Mouse (Mus musculus) liver, adult 2 months (tissue): Measurements from ENCODE around the gene Prelp.

Experiments
- CTCF ChIP-seq: fragments of 200-500 bp; IDR thresholded peaks from 2 replicates; pipeline ENCODE4 v1.5.1; 2011; ENCODE audit warnings: low read depth, low read length, control low read depth
- POLR2A ChIP-seq: fragments of 200-500 bp; IDR thresholded peaks from 2 replicates; pipeline ENCODE4 v1.6.1; 2011; ENCODE audit warnings: low read length, control low read depth; ENCODE audit not compliant: insufficient read depth; ENCODE audit errors: extremely low read depth

DNA sequence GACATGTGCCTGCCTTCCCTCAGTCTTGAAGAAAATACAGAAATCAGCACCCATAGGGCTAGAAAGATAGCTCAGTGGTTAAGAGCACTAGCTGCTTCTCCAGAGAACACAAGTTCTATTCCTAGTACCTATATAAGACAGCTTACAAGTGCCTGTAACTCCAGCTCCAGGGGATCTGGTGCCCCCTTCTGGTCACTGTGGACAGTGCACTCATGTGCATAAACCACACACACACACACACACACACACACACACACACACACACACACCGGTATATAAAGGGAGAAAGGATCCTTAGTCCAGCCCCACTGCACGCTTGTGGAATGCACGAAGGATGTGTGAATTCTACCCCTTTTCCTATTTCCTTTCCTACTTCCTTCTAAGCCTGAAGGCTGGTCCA is 15.0 kb upstream of the Prelp start:
- TF ChIP-seq CTCF (peak; percentile 31; the same call in 1 of the 2 replicates), POLR2A (no peak)
